Mouse (Mus musculus): ENCODE measurements around the gene Tbc1d30. TPM values are rescaled to one million over a fixed set of nuclear protein-coding genes. Genes with fewer than 3 reads are reported as not detected.

The Tbc1d30 gene
- total and polyA plus RNA-seq, 2 experiments from 2014 or later: 1.1 to 14.7 TPM

- 0 out of 2 replicates have a peak, but pooled peaks cover 4% of the 10 kb centered on the region for H3K9me3 ChIP-seq (replicated peaks; ENCODE audit: control insufficient read depth, low read length)
- no peaks in the 10 kb centered on the region for H3K27me3 ChIP-seq (ENCODE audit: control insufficient read depth, insufficient read depth, low read length)
- no peak for DNase-seq (ENCODE audit: low spot score)
- H3K36me3 ChIP-seq (replicated peaks; ENCODE audit: control insufficient read depth, insufficient read depth, low read length): peaks cover 91% of the 10 kb centered on the region
- no peak overlapping the region for H3K9ac ChIP-seq (replicated peaks; ENCODE audit: low read depth, low read length)
- H3K27ac ChIP-seq (ENCODE audit: low read depth): no peak overlapping the region
- TF ChIP-seq EP300 (IDR thresholded peaks at IDR 0.05; ENCODE audit: low read depth) (no peak), CTCF (IDR thresholded peaks at IDR 0.05; ENCODE audit: low read depth) (no peak)
- H3K4me2 ChIP-seq (ENCODE audit: low read depth, low read length): no peak overlapping the region
- 95% methylated on average over 3 of the region's 3 CpGs for WGBS
- no peak overlapping the region for H3K4me3 ChIP-seq (ENCODE audit: low read depth, low read length)
- H3K4me1 ChIP-seq (ENCODE audit: control insufficient read depth, insufficient read depth): no peaks in the 10 kb centered on the region
- no peak for ATAC-seq (ENCODE audit: insufficient read depth, low read depth)
These were observed 28.3 kb upstream of the Tbc1d30 start for GRCm38 (mm10) chr10:121379387-121379786.

DNA sequence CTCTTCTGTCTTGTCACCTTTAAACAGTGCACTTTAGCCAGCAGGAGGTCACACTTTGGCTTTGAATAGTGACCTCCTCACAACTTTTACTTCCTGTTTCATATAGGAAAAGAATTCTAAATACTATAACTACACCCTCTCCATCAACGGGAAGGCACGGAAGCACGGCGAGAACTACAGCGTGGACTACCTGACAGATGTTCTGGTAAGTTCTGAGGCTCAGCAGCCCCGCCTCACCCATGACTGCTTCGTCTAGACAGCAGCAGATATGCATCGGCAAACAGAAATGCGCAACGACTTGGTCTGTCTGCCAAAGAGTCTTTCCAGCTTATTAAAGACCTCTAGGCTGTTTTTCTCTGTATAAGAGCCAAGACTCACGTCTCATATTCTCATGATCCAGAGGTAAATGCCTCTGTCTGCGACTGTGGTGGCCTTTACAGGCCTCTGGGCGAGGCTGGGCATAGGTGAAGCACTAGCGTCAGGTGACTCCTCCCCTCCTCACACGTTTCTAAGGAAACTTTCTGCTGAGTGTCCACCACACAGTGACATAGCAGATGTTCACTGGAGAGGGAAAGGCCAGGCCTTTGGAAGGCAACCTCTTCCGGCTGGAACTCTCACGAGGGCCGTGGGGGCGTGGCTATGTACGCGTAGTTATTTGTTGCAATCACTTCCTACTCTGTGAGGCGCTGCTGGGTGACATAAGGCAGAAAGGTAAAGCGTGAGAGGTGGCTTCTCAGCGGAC lies 25.6 kb upstream of the Tbc1d30 start:
- ATAC-seq (ENCODE audit: insufficient read depth, low read depth) (no peak), DNase-seq (ENCODE audit: low spot score) (no peak)
- Histone ChIP-seq H3K27me3 (ENCODE audit: control insufficient read depth, insufficient read depth, low read length) (no peaks in the 10 kb centered on the region), H3K36me3 (replicated peaks; ENCODE audit: control insufficient read depth, insufficient read depth, low read length) (peaks cover 79% of the 10 kb centered on the region), H3K4me2 (ENCODE audit: low read depth, low read length) (no peak overlapping the region), H3K4me1 (ENCODE audit: control insufficient read depth, insufficient read depth) (no peaks in the 10 kb centered on the region), H3K9me3 (replicated peaks; ENCODE audit: control insufficient read depth, low read length) (0 out of 2 replicates have a peak, but pooled peaks cover 4% of the 10 kb centered on the region), H3K4me3 (ENCODE audit: low read depth, low read length) (no peak overlapping the region), H3K27ac (ENCODE audit: low read depth) (no peak overlapping the region), H3K9ac (replicated peaks; ENCODE audit: low read depth, low read length) (no peak overlapping the region)
- no peak for TF ChIP-seq EP300 (IDR thresholded peaks at IDR 0.05; ENCODE audit: low read depth)
- TF ChIP-seq CTCF (IDR thresholded peaks at IDR 0.05; ENCODE audit: low read depth): no peak
- WGBS: 90% methylated on average over 24 of the region's 24 CpGs

GRCm38 (mm10) chr10:121375649-121376493 lies 24.8 kb upstream of the Tbc1d30 start:
- DNase-seq (ENCODE audit: low spot score) (no peak), ATAC-seq (ENCODE audit: insufficient read depth, low read depth) (no peak)
- WGBS: 77% methylated on average over 24 of the region's 24 CpGs
- Histone ChIP-seq H3K36me3 (replicated peaks; ENCODE audit: control insufficient read depth, insufficient read depth, low read length) (peaks cover 76% of the 10 kb centered on the region), H3K4me2 (ENCODE audit: low read depth, low read length) (no peak overlapping the region), H3K27me3 (ENCODE audit: control insufficient read depth, insufficient read depth, low read length) (no peaks in the 10 kb centered on the region), H3K27ac (ENCODE audit: low read depth) (no peak overlapping the region), H3K9ac (replicated peaks; ENCODE audit: low read depth, low read length) (no peak overlapping the region), H3K4me3 (ENCODE audit: low read depth, low read length) (no peak overlapping the region), H3K9me3 (replicated peaks; ENCODE audit: control insufficient read depth, low read length) (0 out of 2 replicates have a peak, but pooled peaks cover 4% of the 10 kb centered on the region), H3K4me1 (ENCODE audit: control insufficient read depth, insufficient read depth) (no peaks in the 10 kb centered on the region)
- TF ChIP-seq CTCF (IDR thresholded peaks at IDR 0.05; ENCODE audit: low read depth) (no peak), EP300 (IDR thresholded peaks at IDR 0.05; ENCODE audit: low read depth) (no peak)

- Histone ChIP-seq H3K36me3 (replicated peaks; ENCODE audit: control insufficient read depth, insufficient read depth, low read length) (peaks cover 68% of the 10 kb centered on the region), H3K4me2 (ENCODE audit: low read depth, low read length) (no peak overlapping the region), H3K27ac (ENCODE audit: low read depth) (no peak overlapping the region), H3K9me3 (replicated peaks; ENCODE audit: control insufficient read depth, low read length) (0 out of 2 replicates have a peak, but pooled peaks cover 4% of the 10 kb centered on the region), H3K9ac (replicated peaks; ENCODE audit: low read depth, low read length) (no peak overlapping the region), H3K4me1 (ENCODE audit: control insufficient read depth, insufficient read depth) (no peaks in the 10 kb centered on the region), H3K27me3 (ENCODE audit: control insufficient read depth, insufficient read depth, low read length) (no peaks in the 10 kb centered on the region), H3K4me3 (ENCODE audit: low read depth, low read length) (no peak overlapping the region)
- 79% methylated on average over 17 of the region's 17 CpGs for WGBS
- TF ChIP-seq EP300 (IDR thresholded peaks at IDR 0.05; ENCODE audit: low read depth): no peak
- TF ChIP-seq CTCF (IDR thresholded peaks at IDR 0.05; ENCODE audit: low read depth): no peak
- peak; percentile 11; the same call in 1 of the 2 replicates for ATAC-seq (ENCODE audit: insufficient read depth, low read depth)
- DNase-seq (ENCODE audit: low spot score): no peak
These were observed 23.9 kb upstream of the Tbc1d30 start for GRCm38 (mm10) chr10:121374693-121375620.

DNA sequence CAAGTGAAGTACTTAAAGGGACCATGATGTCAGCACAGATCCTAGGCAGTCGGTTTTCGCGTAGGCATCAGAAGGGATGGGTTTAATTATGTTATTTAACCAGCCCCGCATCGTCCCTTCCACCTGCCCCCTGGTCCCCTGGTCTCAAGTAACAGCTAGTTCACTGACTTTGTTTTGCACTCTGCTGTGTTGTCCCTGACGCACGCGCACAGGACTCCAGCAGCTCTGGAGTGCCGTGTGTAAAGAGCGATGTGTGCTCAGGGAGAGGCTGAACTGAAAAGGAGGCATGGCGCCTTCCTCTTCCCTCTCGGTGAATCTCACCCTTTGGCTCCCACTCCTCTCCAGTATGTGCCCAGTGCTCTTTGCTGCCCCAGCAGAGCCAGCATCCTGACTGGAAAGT lies 22.9 kb upstream of the Tbc1d30 start:
- Histone ChIP-seq H3K4me2 (ENCODE audit: low read depth, low read length) (no peak overlapping the region), H3K9ac (replicated peaks; ENCODE audit: low read depth, low read length) (no peak overlapping the region), H3K4me1 (ENCODE audit: control insufficient read depth, insufficient read depth) (no peaks in the 10 kb centered on the region), H3K27ac (ENCODE audit: low read depth) (no peak overlapping the region), H3K27me3 (ENCODE audit: control insufficient read depth, insufficient read depth, low read length) (no peaks in the 10 kb centered on the region), H3K4me3 (ENCODE audit: low read depth, low read length) (no peak overlapping the region), H3K36me3 (replicated peaks; ENCODE audit: control insufficient read depth, insufficient read depth, low read length) (peaks cover 59% of the 10 kb centered on the region), H3K9me3 (replicated peaks; ENCODE audit: control insufficient read depth, low read length) (no peaks in the 10 kb centered on the region)
- WGBS: 87% methylated on average over 12 of the region's 12 CpGs
- DNase-seq (ENCODE audit: low spot score) (no peak), ATAC-seq (ENCODE audit: insufficient read depth, low read depth) (no peak)
- TF ChIP-seq CTCF (IDR thresholded peaks at IDR 0.05; ENCODE audit: low read depth) (no peak), EP300 (IDR thresholded peaks at IDR 0.05; ENCODE audit: low read depth) (no peak)
